Mouse (Mus musculus) neutrophil, adult 5-6 weeks (primary cell): ENCODE results near the gene Ltbp1. TPM values are rescaled to one million over a fixed set of nuclear protein-coding genes. Genes with fewer than 3 reads are reported as not detected.
A peak's percentile ranks its signal among the peaks of the same experiment; 100 is the strongest.
"Not testable (repeated sequence)": the region's sequence is repeated elsewhere in the genome, so short reads cannot be mapped to it uniquely, and the experiment has no call there.

Source experiments
- ATAC-seq: fragments of 151-379, 151-347 bp; 2 replicates; pipeline ENCODE4 v1.8.0; 2017; ENCODE audit warnings: mild to moderate bottlenecking, moderate TSS enrichment; ENCODE audit not compliant: insufficient number of reproducible peaks, poor library complexity, low FRiP score, severe bottlenecking; ENCODE audit errors: extremely low read depth
- total RNA-seq: library from RNA; stranded (forward); fragments of 200-1000 nt; gene quantifications from 2 replicates; pipeline ENCODE4 v1.2.3, GENCODE M21; 2017

Gene Ltbp1
- total RNA-seq, 1 experiment from 2014 or later, result 3.3 TPM

DNA sequence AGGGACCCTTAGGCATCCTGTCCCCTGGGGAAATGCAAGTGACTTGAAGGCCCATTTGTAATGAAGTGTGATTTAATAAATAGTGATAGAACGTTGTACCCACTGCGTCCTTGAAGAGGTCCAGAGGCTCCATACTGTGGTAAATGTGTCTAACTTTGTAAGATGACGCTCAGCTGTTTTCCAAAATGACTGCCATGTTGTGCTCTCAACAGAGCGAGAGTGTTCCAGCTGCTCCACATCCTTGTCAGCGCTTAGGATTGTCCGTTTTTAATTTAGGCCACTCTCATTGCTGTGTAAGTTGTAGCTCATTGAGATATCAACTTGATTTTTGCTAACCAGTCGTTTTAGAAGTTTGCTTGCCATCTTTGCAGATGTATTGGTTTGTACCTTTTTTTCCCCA is 91.4 kb downstream of the Ltbp1 start:
- ATAC-seq, result no peak

DNA sequence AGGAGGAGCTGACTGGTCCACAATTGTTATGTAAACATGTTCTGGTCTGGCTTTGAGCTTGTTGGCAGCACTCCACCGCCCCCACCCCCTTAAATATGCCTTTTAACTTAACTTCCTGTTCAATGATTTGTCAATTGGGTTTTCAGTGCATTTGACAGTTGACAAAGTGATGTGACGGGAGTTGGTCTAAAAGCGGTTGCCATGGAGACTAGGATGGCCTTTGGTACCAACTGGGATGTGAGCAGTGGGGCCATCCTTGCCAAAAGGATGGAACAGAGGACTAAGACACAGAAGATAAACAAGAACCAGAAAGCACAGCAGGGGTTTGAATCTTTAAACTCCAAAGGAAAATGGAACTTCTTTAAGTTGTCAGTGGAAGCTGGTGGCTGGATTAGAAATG is 92.0 kb downstream of the Ltbp1 start:
- ATAC-seq, result no peak

DNA sequence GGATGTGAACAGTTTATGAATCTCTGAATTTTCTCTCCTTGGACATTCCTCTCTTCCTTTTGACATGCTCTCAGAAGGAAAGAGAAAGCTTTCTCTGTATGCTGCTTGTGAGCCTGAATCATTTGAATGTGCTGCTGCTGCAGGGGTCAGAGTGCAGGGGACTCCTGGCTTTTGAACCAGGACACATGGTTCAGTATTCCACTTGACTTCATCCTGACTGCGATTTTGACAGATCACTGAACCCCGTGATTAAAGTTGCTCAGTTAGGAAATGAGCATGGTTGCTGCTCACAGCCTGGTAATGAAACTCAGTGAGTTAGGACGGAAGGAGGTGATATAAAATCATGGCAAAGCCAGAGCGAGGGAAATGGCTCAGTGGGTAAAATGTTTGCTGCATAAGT is 95.8 kb downstream of the Ltbp1 start:
- ATAC-seq, result no peak

DNA sequence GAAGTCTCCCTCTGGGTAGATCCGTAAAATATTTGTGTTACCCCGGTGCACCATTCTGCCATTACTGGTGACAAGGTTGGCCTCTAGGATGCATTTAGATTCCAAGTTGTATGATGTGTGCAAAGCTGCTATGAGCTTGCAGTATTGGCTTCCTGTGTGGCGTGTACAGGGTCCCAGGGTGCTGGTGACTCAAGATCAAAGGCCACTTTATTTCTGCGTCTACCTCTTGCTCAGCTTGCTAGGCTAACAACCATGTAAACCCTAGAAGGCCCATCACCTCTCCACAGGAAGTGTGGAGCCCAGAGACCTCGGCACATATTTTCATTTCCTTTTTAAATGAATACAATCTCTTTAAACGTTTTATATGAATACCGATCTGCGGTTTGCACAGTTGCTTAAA is 96.6 kb downstream of the Ltbp1 start:
- no peak for ATAC-seq

DNA sequence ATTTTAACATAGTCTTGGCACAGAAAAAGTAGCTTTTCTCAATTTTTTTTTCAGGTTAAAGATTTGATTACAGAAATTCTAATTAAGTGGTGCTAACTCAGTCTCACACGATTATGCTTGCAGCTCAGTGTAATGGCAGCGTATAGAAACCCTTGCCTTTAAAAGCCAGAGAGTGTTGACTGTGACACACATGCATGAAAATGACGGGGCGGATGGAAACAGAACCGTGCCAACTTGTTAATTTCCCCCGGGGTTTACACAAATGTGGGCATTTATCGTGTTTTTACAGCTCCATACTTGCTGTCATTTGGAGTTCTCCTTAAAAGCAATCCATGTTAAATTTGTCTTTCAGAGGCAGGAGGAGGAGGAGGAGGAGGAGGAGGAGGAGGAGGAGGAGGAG is 102.0 kb downstream of the Ltbp1 start:
- ATAC-seq, result no peak

DNA sequence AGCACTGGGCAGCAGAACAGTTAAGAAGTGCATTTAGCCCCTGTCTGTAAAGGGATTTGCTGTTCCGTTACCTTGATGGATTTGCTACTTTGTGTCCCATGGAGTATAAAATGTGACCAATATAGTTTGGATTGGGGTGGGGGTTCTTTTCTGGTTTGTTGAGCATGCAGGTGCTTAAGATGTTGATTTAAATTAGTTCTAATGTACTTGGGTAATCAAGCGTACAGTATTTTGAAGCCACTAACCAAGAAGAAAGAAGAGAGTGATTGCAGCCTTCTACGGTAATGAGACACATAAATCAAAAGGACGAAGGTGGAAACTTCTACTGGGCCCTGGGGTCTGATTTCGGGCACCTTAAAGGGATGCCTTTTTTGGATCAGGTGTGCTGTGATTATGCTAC is 102.5 kb downstream of the Ltbp1 start:
- ATAC-seq, result no peak

DNA sequence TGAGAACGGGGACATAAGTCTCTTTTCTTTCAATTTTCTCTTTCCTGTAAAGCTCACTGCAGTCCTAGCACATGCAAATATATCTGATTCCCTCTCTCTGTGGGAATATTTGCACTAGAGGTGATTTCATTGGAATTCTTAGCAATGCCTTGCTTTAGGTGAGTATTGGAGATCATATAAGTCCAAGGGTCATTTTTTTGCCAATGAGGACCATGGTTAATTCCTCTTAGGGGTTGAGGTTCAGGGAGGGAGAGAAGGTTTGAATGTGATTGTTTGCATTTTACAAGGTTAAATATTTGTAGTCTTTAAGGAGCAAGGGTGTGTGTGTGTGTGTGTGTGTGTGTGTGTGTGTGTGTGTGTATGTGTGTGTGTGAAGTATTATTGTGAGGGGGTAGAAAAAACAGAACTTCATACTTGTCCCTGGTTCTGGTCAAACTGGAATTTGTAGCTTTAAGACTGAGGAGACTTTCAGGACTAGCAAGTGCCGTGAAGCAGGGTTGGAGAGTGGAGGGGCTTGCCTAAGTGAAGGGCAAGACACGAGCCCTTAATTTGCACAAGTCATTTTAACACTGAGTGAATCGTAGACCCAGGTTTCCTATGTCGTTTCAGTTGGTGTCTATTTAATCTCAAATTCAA is 103.8 kb downstream of the Ltbp1 start:
- ATAC-seq, result no peak

DNA sequence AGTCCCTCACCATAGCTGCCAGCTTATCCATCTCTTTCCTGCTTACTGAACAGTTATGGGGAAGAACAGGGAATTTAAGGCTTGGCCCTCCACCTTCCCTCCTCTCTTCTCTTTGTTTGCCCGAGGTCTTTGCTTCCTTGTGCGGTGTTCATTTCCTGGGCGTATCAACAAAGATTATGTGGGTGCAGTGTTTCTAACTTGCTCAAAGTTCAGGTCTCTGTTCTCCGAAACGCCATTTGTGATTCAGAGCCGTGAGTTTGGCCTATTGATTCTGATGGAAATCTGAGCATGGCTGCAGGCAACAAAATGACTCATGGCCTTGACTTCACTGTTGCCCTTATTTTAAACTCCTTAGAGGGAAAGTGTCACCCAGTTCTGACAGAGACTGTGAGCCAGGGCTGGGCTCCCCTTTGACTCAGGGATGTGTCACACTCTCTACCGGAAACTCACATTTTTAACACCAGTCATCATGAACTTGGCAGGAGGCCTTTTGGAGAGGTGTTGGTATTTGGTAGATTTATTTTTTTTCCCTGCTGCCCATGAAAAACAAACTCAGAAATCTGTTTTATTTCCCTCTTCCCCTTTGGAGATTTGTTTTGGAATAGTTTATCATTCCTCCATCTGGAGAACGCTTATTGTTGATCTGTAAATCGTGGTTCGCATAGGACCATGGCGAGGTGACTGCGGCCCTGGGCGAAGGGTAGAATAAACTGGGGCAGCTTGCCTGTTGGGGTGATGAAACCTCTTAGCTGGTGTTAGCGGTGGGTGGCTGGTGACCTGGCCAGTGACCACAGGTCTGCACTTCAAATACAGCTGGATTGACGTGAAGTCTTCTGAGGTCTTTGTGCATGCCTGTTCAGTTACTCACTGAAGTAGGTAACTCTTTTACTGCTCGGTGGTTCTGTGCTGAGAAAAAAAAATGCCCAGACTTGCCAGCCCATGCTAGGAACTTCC is 105.2 kb downstream of the Ltbp1 start:
- ATAC-seq, result no peak

DNA sequence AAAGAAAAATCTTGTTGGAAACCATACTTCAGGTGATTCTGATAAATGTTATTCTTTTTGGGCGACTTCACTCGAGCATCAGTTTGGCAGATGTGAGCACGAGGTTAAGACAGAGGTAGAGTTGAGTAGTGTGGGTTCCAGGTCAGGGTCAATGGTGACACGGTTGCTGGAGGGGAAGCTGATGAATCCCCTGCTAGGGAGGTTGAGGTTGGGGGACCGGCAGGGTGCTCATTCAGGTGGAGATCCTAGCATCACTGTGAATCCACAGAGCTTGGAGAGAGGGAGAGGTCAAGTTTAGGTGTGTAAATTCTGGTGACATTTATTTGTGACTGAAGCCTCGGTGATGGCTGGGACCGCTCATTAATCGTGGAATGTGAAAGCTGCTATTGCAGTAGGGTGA is 110.2 kb downstream of the Ltbp1 start:
- ATAC-seq, result no peak

DNA sequence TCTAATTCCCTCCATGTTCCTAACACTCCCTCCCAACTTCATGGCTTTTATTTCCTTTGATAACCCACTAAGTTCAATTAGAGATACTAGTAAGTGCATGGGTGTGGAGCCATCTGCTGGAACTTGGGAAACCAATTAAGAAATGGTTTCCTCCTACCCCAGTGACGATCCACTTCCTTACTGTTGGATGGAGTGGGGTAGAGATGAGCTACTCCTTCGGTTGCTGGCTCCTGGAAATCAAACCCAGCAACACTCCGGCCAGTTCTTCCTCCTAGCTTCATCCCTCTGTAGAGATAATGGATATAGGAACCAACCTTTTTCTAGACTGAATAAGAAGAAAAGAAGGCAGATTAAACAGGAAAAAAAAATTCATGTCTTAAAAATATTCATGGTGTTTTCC is 113.5 kb downstream of the Ltbp1 start:
- no peak for ATAC-seq

DNA sequence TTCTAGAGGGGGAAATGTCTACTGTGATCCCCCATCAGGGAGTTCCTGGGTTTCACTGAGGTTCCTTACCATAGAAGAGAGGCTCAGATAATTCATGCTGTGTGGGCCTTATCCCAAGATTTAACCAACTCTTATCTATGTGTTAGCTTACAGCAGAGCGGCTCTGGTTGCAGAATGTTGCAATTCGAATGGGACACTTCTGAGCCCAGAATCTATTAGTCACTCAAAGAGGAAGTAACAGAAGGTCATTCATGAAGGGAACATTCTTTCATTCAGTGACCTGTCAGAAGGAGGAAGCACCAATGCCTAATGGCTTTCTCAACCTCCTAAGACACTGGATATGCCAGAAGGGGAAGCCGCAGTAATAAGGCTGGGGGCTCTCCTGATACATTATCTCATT is 114.1 kb downstream of the Ltbp1 start:
- peak; percentile 66; the same call in 1 of the 2 replicates for ATAC-seq

DNA sequence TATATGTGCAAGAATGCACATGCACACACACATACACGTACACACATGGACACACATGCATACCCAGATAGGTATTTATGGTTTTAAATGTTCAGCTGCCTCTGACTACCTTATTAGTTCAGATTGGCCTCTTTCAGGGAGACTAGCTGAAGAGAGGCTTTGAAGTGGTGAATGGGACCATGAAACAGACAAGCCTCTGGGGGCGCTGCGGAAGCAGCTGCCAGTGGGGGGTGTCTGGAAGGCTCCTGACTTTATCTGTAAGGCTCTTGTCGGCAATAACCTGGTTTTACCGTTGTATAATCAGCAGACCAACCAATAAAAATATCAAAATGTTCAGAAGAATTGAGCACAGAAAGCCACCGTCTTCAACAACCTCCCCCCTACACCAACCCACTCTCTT is 114.7 kb downstream of the Ltbp1 start:
- ATAC-seq, result no peak

DNA sequence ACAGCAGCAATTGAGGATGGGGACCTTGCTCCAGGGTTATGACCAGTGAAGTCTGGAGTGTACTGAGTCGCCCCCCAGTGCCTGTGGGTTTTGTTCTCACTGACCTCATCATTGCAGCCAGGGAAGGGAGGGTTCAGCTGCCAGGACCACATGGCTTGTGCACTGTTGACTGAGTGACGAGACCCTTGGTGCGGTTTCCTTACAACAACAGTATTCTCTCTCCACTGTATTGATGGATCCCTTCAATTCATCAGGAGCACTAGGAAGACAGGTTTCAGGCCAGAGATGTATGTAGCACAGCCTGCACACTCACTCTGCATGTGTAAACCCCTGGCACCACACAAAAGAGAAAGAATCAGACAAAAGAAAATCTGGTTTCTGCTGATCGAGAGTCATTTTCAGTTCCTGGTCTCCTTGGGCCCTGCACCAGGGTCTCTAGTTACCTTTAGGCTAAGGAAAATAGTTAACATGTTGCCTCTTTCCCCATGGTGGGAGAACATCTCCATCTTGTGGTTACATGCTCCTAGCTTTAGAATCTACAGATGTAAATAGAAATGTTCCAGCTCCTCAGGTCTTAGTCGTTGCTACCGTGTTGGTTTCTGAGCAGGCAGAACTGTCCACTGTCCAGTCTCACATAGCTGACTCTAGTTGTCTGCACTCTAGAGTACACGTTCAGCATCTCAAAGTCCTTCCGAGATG is 117.4 kb downstream of the Ltbp1 start:
- no peak for ATAC-seq

DNA sequence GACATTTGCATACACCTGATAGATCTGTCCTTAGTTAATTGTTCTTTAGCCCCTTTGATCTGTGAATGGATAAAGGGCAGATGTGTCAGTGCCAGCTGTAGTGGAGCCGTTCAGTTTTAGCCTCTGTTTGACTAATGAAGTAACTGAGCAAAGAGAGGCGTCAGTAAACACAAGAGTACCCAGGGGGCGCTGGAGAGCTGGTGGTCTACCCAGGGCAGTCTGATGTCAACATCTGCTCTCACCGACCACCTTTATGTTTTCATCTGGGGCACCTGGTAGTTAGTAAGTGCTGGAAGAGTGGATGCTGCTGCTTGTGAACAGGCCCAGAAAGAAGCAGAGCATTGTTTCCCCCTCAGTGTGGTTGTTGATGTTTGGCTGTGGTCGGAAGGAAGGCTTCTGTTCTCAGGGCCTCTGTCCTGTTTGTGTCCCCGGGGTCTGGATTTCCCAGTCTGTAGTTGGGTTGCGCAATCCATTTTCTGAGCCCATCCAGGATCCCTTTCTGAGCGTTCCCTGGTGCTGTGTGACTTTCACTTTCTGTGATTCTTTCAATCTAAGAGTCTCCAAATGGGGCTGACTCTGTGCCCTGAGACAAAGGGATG is 123.1 kb downstream of the Ltbp1 start:
- ATAC-seq, result no peak

DNA sequence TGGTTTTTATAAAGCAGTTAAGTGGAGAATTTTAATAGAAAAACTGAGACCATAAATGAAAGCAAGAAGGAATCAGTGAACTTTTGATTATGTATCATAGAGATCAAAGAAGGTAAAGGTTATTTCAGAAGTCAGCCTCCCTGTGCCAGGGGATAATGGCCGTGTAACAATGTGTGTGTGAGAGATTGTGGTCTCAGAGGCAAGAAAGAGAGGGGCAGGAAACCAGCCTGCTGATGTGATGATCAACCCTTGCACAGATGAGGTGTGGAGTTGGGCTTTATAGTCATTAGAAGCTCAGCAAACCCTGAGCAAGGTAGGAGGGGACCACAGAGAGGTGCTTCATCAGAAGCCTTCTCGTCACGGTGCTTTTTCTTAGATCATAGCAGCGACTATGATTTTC is 128.6 kb downstream of the Ltbp1 start:
- no peak for ATAC-seq

DNA sequence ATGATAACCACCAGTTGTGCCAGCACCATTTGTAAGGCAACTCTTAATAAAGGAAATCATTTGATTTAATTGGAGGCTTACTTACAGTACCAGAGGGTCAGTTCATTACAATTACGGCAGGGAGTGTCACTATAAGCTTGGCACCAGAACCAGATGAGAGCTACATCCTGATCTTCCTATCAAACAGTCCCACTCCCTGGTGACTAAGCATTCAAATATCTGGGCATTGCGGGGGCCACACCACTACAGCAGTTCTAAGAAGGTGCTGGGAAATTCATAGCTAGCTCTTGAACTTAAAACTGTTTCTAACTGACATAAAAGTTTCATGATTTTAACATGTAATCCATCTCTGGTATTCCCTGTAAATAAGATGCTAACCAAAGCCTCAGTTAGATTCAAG is 134.4 kb downstream of the Ltbp1 start:
- no peak for ATAC-seq

DNA sequence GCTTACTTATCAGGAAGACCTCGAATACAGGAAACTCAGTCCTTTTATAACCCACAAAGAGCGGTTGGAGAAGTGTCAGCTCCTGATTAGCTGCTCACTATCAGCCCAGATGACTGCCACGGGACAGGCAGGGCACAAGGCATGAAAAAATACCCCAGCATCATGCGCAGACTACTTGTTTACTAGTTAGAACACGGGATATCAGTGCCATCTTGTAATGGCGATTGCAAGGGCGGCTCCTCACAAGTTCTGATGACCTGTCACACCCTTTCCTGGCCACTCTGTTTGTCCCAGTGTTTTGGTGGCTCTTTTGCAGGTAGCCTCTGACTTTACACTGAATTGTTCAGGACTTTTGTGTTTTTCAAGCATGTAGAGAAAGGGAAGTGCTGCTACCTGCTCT is 137.5 kb downstream of the Ltbp1 start:
- ATAC-seq, result not testable (repeated sequence)

DNA sequence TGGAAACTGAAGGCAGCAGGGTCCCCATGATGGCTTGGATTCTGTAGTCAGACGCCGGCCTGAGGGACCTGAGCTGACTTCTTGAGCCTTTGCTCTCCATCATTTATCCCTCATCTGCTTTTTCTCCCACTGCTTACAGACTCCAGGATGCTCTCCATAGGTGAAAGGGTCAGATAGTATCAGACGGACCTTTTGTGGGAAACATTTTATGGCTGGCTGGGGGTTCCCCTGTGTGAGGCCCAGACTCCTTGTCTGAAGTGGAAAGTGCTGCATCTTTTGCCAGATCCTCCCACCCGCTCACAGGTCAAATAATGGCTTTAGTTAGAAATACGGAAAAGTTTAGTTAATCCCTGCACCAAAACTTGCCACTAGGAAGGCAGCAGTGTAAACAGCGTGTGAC is 138.6 kb downstream of the Ltbp1 start:
- no peak for ATAC-seq

DNA sequence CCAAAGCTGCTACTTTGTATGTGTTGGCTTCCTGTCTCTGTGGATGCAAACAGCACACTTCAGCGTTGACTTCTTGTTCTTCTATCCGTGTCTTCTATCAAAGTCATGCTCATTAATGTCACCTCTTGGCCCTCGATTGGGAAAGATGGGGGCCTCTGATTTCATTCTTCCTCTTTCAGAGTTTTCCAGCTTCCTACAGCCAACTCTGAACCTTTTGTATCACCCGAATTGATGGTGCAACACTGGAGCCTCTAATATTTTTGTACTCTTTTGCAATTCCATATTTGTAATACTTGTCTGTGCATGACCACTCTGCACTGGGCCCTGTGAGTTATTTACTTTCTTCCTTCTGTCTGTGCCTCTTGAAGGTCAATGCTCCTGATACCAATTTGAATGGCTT is 141.8 kb downstream of the Ltbp1 start:
- no peak for ATAC-seq

DNA sequence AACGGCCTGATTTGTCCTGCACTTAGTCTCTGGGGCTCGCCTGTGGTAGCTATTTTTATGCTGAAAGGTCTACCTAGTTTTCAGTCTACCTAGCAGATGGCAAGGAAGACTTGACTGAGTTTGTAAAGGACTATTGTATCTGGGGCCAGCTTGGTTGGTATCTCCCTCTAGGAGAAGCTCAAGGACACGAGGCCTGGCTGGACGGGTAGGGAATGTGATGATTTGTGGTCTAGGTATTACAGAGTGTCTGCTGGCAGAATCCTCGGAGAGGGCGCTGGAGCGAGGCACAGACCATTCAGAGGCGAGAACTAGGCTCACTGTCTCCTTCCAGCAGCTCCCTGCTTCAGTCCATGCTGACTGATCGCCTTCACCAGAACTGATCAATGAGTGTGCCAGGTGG is 146.4 kb downstream of the Ltbp1 start:
- ATAC-seq, result no peak
